In genomic region chr17:7434121-7434520, GRCm38 (mm10) we compare ENCODE assay signal across 17 mouse cellular contexts. TPM values are rescaled to one million over a fixed set of nuclear protein-coding genes. Genes with fewer than 3 reads are reported as not detected.
DNase-seq lines count a peak whose midpoint lies in the region; TF ChIP-seq lines count a peak whose summit lies in the region.
"Not testable (repeated sequence)": the region's sequence is repeated elsewhere in the genome, so short reads cannot be mapped to it uniquely, and the experiment has no call there.
"Had no signal": no experiment of that assay in that cellular context is flagged by ENCODE, and none has a peak within 500 bp of the region (broad histone marks: within the 10 kb centered on the region; RNA-seq: fewer than 3 reads in every experiment).

No protein-coding gene starts in this region.

- TF ChIP-seq EP300 in CH12.LX (IDR thresholded peaks at IDR 0.05; ENCODE audit: low read length), result not testable (repeated sequence)

- peak; percentile 58 for DNase-seq in CH12.LX (ENCODE audit: extremely low read depth)
- peak; percentile 4 for DNase-seq in adrenal gland, postnatal 14 days
- peak; percentile 55 for DNase-seq in gastrocnemius, adult 2 months
- peak; percentile 29 for DNase-seq in gastrocnemius, postnatal 25 days
- peak; percentile 58 for DNase-seq in heart, embryonic 10.5 days (ENCODE audit: low spot score)

- TF ChIP-seq CTCF in CH12.LX (conservative IDR thresholded peaks at IDR 0.05 in 1 of 2, IDR thresholded peaks at IDR 0.05 in 1 of 2; ENCODE audit: low read depth in 2 of 2, low read length in 2 of 2); gastrocnemius, adult 2 months (IDR thresholded peaks at IDR 0.05): not testable (repeated sequence)

- not testable (repeated sequence) for H3ac ChIP-seq in myocyte (ENCODE audit: control insufficient read depth, insufficient read length)

- H3K4me2 ChIP-seq in CH12.LX (ENCODE audit: insufficient read depth, low read depth, poor library complexity, severe bottlenecking) (peak overlapping the region; percentile 51; the same call in 1 of the 2 replicates), myocyte (ENCODE audit: low read depth) (peak overlapping the region; percentile 6)

- H3K4me3 ChIP-seq in CH12.LX (replicated peaks in 1 of 3; ENCODE audit: low read depth in 2 of 3, low read length in 2 of 3, poor library complexity in 1 of 3); gastrocnemius, adult 2 months; heart, embryonic 10.5 days; myocyte: not testable (repeated sequence)

- TF ChIP-seq POLR2A in CH12.LX (IDR thresholded peaks at IDR 0.05; ENCODE audit: low read depth, low read length); myocyte (IDR thresholded peaks at IDR 0.05; ENCODE audit: insufficient read length, low read depth): not testable (repeated sequence)

- intact Hi-C loops in gastrocnemius, adult 2 months (cut with DNase I), result not testable (repeated sequence)

- not testable (repeated sequence) for TF ChIP-seq RAD21 in CH12.LX (IDR thresholded peaks at IDR 0.05; ENCODE audit: low read depth, low read length)

- peak overlapping the region; percentile 43; the same call in 1 of the 2 replicates for H3K27ac ChIP-seq in CH12.LX (ENCODE audit: insufficient read depth, low read depth)
- H3K27ac ChIP-seq in gastrocnemius, adult 2 months; heart, embryonic 10.5 days: not testable (repeated sequence)

- H3K4me1 ChIP-seq in CH12.LX (ENCODE audit: control insufficient read depth in 1 of 2, insufficient read depth in 2 of 2), result peaks cover 5 to 27% of the 10 kb centered on the region in 2 experiments
- not testable (repeated sequence) for H3K4me1 ChIP-seq in heart, embryonic 10.5 days

- not testable (repeated sequence) for H3K79me2 ChIP-seq in CH12.LX (replicated peaks; ENCODE audit: control insufficient read depth, extremely low read depth, insufficient read depth, poor library complexity, severe bottlenecking); myocyte (ENCODE audit: control insufficient read depth, insufficient read depth)

- not testable (repeated sequence) for H3K36me3 ChIP-seq in CH12.LX (replicated peaks in 1 of 2; ENCODE audit: control insufficient read depth in 1 of 2, insufficient read depth in 1 of 2, low read length in 1 of 2); heart, embryonic 10.5 days; myocyte (ENCODE audit: control insufficient read depth, insufficient read depth)

- not testable (repeated sequence) for H3K9me3 ChIP-seq in CH12.LX (replicated peaks; ENCODE audit: low read length); heart, embryonic 10.5 days

- whole genome bisulfite sequencing in heart, embryonic 10.5 days, result 79% methylated on average over 4 of the region's 4 CpGs

- peak overlapping the region; percentile 32; the same call in 1 of the 2 replicates for H3K9ac ChIP-seq in CH12.LX (ENCODE audit: insufficient read depth, low read depth)

- in situ Hi-C loops in CH12.LX (cut with MboI; ENCODE audit: low pct_ligation_motif_present, low pct_unique_long_range_greater_than_20kb, low sequenced_read_pairs), result not testable (repeated sequence)

- dilution Hi-C loops in CH12.LX (cut with MboI; ENCODE audit: extremely low pct_ligation_motif_present, extremely low pct_unique_long_range_greater_than_20kb, low sequenced_read_pairs), result not testable (repeated sequence)

- not testable (repeated sequence) for H3K27me3 ChIP-seq in CH12.LX (replicated peaks); heart, embryonic 10.5 days (ENCODE audit: insufficient read depth, poor library complexity, severe bottlenecking); myocyte (ENCODE audit: control insufficient read depth, insufficient read depth, insufficient read length)

TF ChIP-seq in CH12.LX, 34 proteins besides CTCF, POLR2A, EP300 and RAD21:
- TF ChIP-seq MAFK (IDR thresholded peaks at IDR 0.05; ENCODE audit: insufficient replicate concordance, low read length) (peak; percentile 71; the same call in 1 of the 2 replicates), BHLHE40 (IDR thresholded peaks at IDR 0.05; ENCODE audit: low read depth, low read length) (peak; percentile 71), ETS1 (conservative IDR thresholded peaks at IDR 0.05; ENCODE audit: low read depth, low read length) (peak; percentile 48; the same call in 1 of the 2 replicates)
TF ChIP-seq in CH12.LX: peak in this region for 3; not testable (repeated sequence) for 31.

RNA-seq across cellular contexts. Expression of gene Unc93a2, which starts 48.9 kb away (rescaled TPM):
- 0.08 and 0.13 TPM in 2 replicates for total RNA-seq in CH12.LX (2012; rRNA removed)
- total RNA-seq in CH12.LX (2014; rRNA removed), result 0.27 TPM in 1 of 2 replicates, not detected in the other
- polyA plus RNA-seq in CH12.LX (2012; ENCODE audit: insufficient read length, low read depth), result 0.50 TPM in 1 of 2 replicates, not detected in the other
- total RNA-seq in adrenal gland, postnatal 14 days (2021), result 1.2 and 1.5 TPM in 2 replicates
- under 1 TPM; 0.17 to 0.18 TPM for total RNA-seq in gastrocnemius, adult 2 months (2021)
- under 1 TPM; 0.13 to 0.16 TPM for total RNA-seq in gastrocnemius, postnatal 25 days (2021)
- not detected in 2 replicates for polyA plus RNA-seq in heart, embryonic 10.5 days (2016; fragmentation: Nextera tagmentation; extraction: Ambion mirVana)
- polyA plus RNA-seq in myocyte (2012; fragmentation: generic; extraction: Trizol), result not detected
- total RNA-seq: common myeloid progenitor, adult 5-6 weeks; MEL had no signal
- polyA plus RNA-seq: activated CD4-positive, CD25-positive, alpha-beta regulatory T cell, adult 4 months; CD4-positive, CD25-positive, alpha-beta regulatory T cell, adult 4 months; embryonic facial prominence, embryonic 11.5 days; embryonic facial prominence, embryonic 13.5 days; erythroblast, embryonic 14.5 days; forebrain, embryonic 10.5 days; forebrain, embryonic 12.5 days; forebrain, embryonic 14.5 days; forebrain, embryonic 16.5 days had no signal

Comparison
In these comparisons a context has a peak if more than half of its experiments do, and no peak if none do; other contexts are left out.
1. DNase-seq: peak in every context shown above with its lines; median percentile 58 in CH12.LX; 58 in heart, embryonic 10.5 days; 55 in gastrocnemius, adult 2 months; 29 in gastrocnemius, postnatal 25 days; 4 in adrenal gland, postnatal 14 days.